Mouse (Mus musculus) kidney, embryonic 15.5 days (tissue): ENCODE data around the gene Gosr2. TPM values are rescaled to one million over a fixed set of nuclear protein-coding genes. Genes with fewer than 3 reads are reported as not detected.

Experiments used
- ATAC-seq: fragments of 200-750 bp; cut with Nextera tagmentation; replicated peaks from 2 replicates; pipeline ENCODE4 v1.8.0; 2017; ENCODE audit warnings: moderate TSS enrichment; ENCODE audit not compliant: low FRiP score
- H3K27ac ChIP-seq: fragments of 300-500 bp; sonication (generic); 2 replicates; pipeline ENCODE4 v1.5.1; 2015; ENCODE audit warnings: mild to moderate bottlenecking, inconsistent platforms
- H3K27me3 ChIP-seq: fragments of 300-500 bp; sonication (generic); 2 replicates; pipeline ENCODE4 v1.6.1; 2015; ENCODE audit warnings: inconsistent platforms
- H3K36me3 ChIP-seq: fragments of 300-500 bp; sonication (generic); 2 replicates; pipeline ENCODE4 v1.6.1; 2015; ENCODE audit warnings: inconsistent platforms
- H3K4me1 ChIP-seq: fragments of 300-500 bp; sonication (generic); 2 replicates; pipeline ENCODE4 v1.6.1; 2015; ENCODE audit warnings: inconsistent platforms
- H3K4me2 ChIP-seq: fragments of 300-500 bp; sonication (generic); 2 replicates; pipeline ENCODE4 v1.6.1; 2015; ENCODE audit warnings: moderate library complexity, mild to moderate bottlenecking, inconsistent platforms
- H3K4me3 ChIP-seq: fragments of 300-500 bp; sonication (generic); replicated peaks from 2 replicates; pipeline ENCODE4 v1.5.1; 2015; ENCODE audit warnings: mild to moderate bottlenecking, inconsistent platforms
- H3K9ac ChIP-seq: fragments of 300-500 bp; sonication (generic); 2 replicates; pipeline ENCODE4 v1.6.1; 2015; ENCODE audit warnings: mild to moderate bottlenecking, inconsistent platforms
- H3K9me3 ChIP-seq: fragments of 300-500 bp; sonication (generic); replicated peaks from 2 replicates; pipeline ENCODE4 v1.6.1; 2016; ENCODE audit warnings: inconsistent platforms
- WGBS: fragments of 180-500 bp; shearing (Covaris S2); methylation state at CpG from one replicate; pipeline ENCODE4 v1.1.7; 2015; ENCODE audit warnings: mixed read lengths; 5-methylcytosine and 5-hydroxymethylcytosine counted together
- polyA plus RNA-seq: library from polyadenylated mRNA; unstranded; fragments of >200 nt; fragmentation: Nextera tagmentation; extraction: Ambion mirVana; gene quantifications from 2 replicates; pipeline ENCODE4 v1.2.1, GENCODE M21; 2015

The Gosr2 gene
- polyA plus RNA-seq, 1 experiment from 2014 or later = 83.9 TPM

GRCm38 (mm10) chr11:103656520-103656919 is 41.2 kb downstream of the Gosr2 start:
- Histone ChIP-seq H3K4me2 (no peak overlapping the region), H3K4me3 (no peak overlapping the region), H3K9me3 (no peaks in the 10 kb centered on the region), H3K9ac (no peak overlapping the region), H3K27ac (no peak overlapping the region), H3K36me3 (no peaks in the 10 kb centered on the region), H3K27me3 (peaks cover 57% of the 10 kb centered on the region), H3K4me1 (no peaks in the 10 kb centered on the region)
- WGBS = 5% methylated on average over 3 of the region's 3 CpGs
- ATAC-seq = no peak

GRCm38 (mm10) chr11:103653359-103653965 is 44.2 kb downstream of the Gosr2 start:
- no peak overlapping the region for H3K27ac ChIP-seq
- 73% methylated on average over 10 of the region's 10 CpGs for WGBS
- no peak overlapping the region for H3K9ac ChIP-seq
- no peaks in the 10 kb centered on the region for H3K36me3 ChIP-seq
- no peak overlapping the region for H3K4me2 ChIP-seq
- ATAC-seq = no peak
- H3K9me3 ChIP-seq = no peaks in the 10 kb centered on the region
- H3K4me3 ChIP-seq = no peak overlapping the region
- peaks cover 87% of the 10 kb centered on the region for H3K27me3 ChIP-seq
- peaks cover 14% of the 10 kb centered on the region for H3K4me1 ChIP-seq

GRCm38 (mm10) chr11:103651426-103651825 is 46.3 kb downstream of the Gosr2 start:
- H3K36me3 ChIP-seq = no peaks in the 10 kb centered on the region
- H3K9me3 ChIP-seq = no peaks in the 10 kb centered on the region
- H3K4me3 ChIP-seq = no peak overlapping the region
- 81% methylated on average over 6 of the region's 6 CpGs for WGBS
- peaks cover 14% of the 10 kb centered on the region for H3K4me1 ChIP-seq
- no peak for ATAC-seq
- H3K27ac ChIP-seq = no peak overlapping the region
- H3K9ac ChIP-seq = no peak overlapping the region
- peaks cover 100% of the 10 kb centered on the region for H3K27me3 ChIP-seq
- H3K4me2 ChIP-seq = no peak overlapping the region

GRCm38 (mm10) chr11:103649983-103650493 is 47.7 kb downstream of the Gosr2 start:
- peaks cover 97% of the 10 kb centered on the region for H3K27me3 ChIP-seq
- no peak overlapping the region for H3K9ac ChIP-seq
- H3K4me2 ChIP-seq = peak overlapping the region; percentile 75
- H3K4me3 ChIP-seq = peak overlapping the region; percentile 42
- no peak overlapping the region for H3K27ac ChIP-seq
- H3K9me3 ChIP-seq = no peaks in the 10 kb centered on the region
- no peak for ATAC-seq
- WGBS = 1% methylated on average over 37 of the region's 37 CpGs
- H3K36me3 ChIP-seq = no peaks in the 10 kb centered on the region
- H3K4me1 ChIP-seq = peaks cover 20% of the 10 kb centered on the region

- no peaks in the 10 kb centered on the region for H3K36me3 ChIP-seq
- H3K4me2 ChIP-seq = peak within 1 kb of the TSS; percentile 75
- peaks cover 91% of the 10 kb centered on the region for H3K27me3 ChIP-seq
- under 1% methylated on average over 71 of the region's 71 CpGs for WGBS
- H3K9ac ChIP-seq = no peak within 1 kb of the TSS
- H3K4me3 ChIP-seq = peak within 1 kb of the TSS; percentile 42
- H3K9me3 ChIP-seq = no peaks in the 10 kb centered on the region
- peaks cover 20% of the 10 kb centered on the region for H3K4me1 ChIP-seq
- H3K27ac ChIP-seq = no peak within 1 kb of the TSS
- peak; percentile 47 for ATAC-seq
These were observed 48.3 kb downstream of the Gosr2 start, which contains the start of gene Rprml for GRCm38 (mm10) chr11:103649301-103649982. TSS of gene Rprml (plus strand) at chr11:103649570.

GRCm38 (mm10) chr11:103648656-103649055 is 49.0 kb downstream of the Gosr2 start:
- Histone ChIP-seq H3K36me3 (no peaks in the 10 kb centered on the region), H3K9ac (no peak overlapping the region), H3K27me3 (peaks cover 83% of the 10 kb centered on the region), H3K4me3 (no peak overlapping the region), H3K9me3 (no peaks in the 10 kb centered on the region), H3K27ac (no peak overlapping the region), H3K4me1 (peaks cover 20% of the 10 kb centered on the region), H3K4me2 (no peak overlapping the region)
- no peak for ATAC-seq
- 34% methylated on average over 7 of the region's 7 CpGs for WGBS

GRCm38 (mm10) chr11:103647921-103648620 is 49.6 kb downstream of the Gosr2 start:
- no peak overlapping the region for H3K4me3 ChIP-seq
- no peak overlapping the region for H3K27ac ChIP-seq
- no peaks in the 10 kb centered on the region for H3K9me3 ChIP-seq
- H3K4me1 ChIP-seq = peaks cover 20% of the 10 kb centered on the region
- H3K36me3 ChIP-seq = no peaks in the 10 kb centered on the region
- 11% methylated on average over 11 of the region's 11 CpGs for whole genome bisulfite sequencing
- ATAC-seq = no peak
- H3K27me3 ChIP-seq = peaks cover 82% of the 10 kb centered on the region
- H3K4me2 ChIP-seq = 0 out of 2 replicates have a peak overlapping the region, but pooled peaks have one; percentile 9
- no peak overlapping the region for H3K9ac ChIP-seq

GRCm38 (mm10) chr11:103646301-103646700 is 51.4 kb downstream of the Gosr2 start:
- no peak overlapping the region for H3K9ac ChIP-seq
- peaks cover 78% of the 10 kb centered on the region for H3K27me3 ChIP-seq
- H3K27ac ChIP-seq = no peak overlapping the region
- ATAC-seq = no peak
- H3K4me1 ChIP-seq = peaks cover 20% of the 10 kb centered on the region
- no peaks in the 10 kb centered on the region for H3K36me3 ChIP-seq
- no peak overlapping the region for H3K4me3 ChIP-seq
- no peak overlapping the region for H3K4me2 ChIP-seq
- no peaks in the 10 kb centered on the region for H3K9me3 ChIP-seq
- 52% methylated on average over 6 of the region's 6 CpGs for WGBS

GRCm38 (mm10) chr11:103645731-103646130 is 52.0 kb downstream of the Gosr2 start:
- Histone ChIP-seq H3K4me1 (peaks cover 20% of the 10 kb centered on the region), H3K9me3 (no peaks in the 10 kb centered on the region), H3K4me3 (no peak overlapping the region), H3K27me3 (peaks cover 78% of the 10 kb centered on the region), H3K4me2 (no peak overlapping the region), H3K9ac (no peak overlapping the region), H3K27ac (no peak overlapping the region), H3K36me3 (no peaks in the 10 kb centered on the region)
- 23% methylated on average over 8 of the region's 8 CpGs for WGBS
- no peak for ATAC-seq

GRCm38 (mm10) chr11:103643211-103643610 is 54.5 kb downstream of the Gosr2 start:
- Histone ChIP-seq H3K9me3 (no peaks in the 10 kb centered on the region), H3K4me3 (no peak overlapping the region), H3K27me3 (peaks cover 74% of the 10 kb centered on the region), H3K9ac (no peak overlapping the region), H3K27ac (no peak overlapping the region), H3K4me1 (0 out of 2 replicates have a peak, but pooled peaks cover 6% of the 10 kb centered on the region), H3K4me2 (no peak overlapping the region), H3K36me3 (no peaks in the 10 kb centered on the region)
- WGBS = 67% methylated on average over 9 of the region's 9 CpGs
- ATAC-seq = no peak

GRCm38 (mm10) chr11:103639407-103639946 is 58.2 kb downstream of the Gosr2 start:
- no peaks in the 10 kb centered on the region for H3K36me3 ChIP-seq
- no peak overlapping the region for H3K27ac ChIP-seq
- no peaks in the 10 kb centered on the region for H3K9me3 ChIP-seq
- no peak overlapping the region for H3K4me2 ChIP-seq
- peaks cover 48% of the 10 kb centered on the region for H3K27me3 ChIP-seq
- no peak overlapping the region for H3K4me3 ChIP-seq
- no peak for ATAC-seq
- 5% methylated on average over 10 of the region's 10 CpGs for WGBS
- no peaks in the 10 kb centered on the region for H3K4me1 ChIP-seq
- H3K9ac ChIP-seq = no peak overlapping the region

GRCm38 (mm10) chr11:103638790-103639189 is 58.9 kb downstream of the Gosr2 start, which contains the start of gene Lyzl6:
TSS of gene Lyzl6 (minus strand) at chr11:103638890.
- H3K9ac ChIP-seq = no peak within 1 kb of the TSS
- no peak within 1 kb of the TSS for H3K4me2 ChIP-seq
- H3K9me3 ChIP-seq = no peaks in the 10 kb centered on the region
- no peaks in the 10 kb centered on the region for H3K4me1 ChIP-seq
- no peak within 1 kb of the TSS for H3K4me3 ChIP-seq
- H3K27me3 ChIP-seq = peaks cover 48% of the 10 kb centered on the region
- WGBS = 77% methylated on average over 3 of the region's 3 CpGs
- no peak within 1 kb of the TSS for H3K27ac ChIP-seq
- no peaks in the 10 kb centered on the region for H3K36me3 ChIP-seq
- no peak for ATAC-seq
